Mouse (Mus musculus): Measurements from ENCODE around the gene Pex14. TPM values are rescaled to one million over a fixed set of nuclear protein-coding genes. Genes with fewer than 3 reads are reported as not detected.
A peak's percentile ranks its signal among the peaks of the same experiment; 100 is the strongest.

Gene Pex14
- polyA plus RNA-seq, 1 experiment from 2014 or later = 43.7 TPM

GRCm38 (mm10) chr4:149081528-149081927 lies 18.1 kb downstream of the Pex14 start:
- Histone ChIP-seq H3K4me1 (ENCODE audit: insufficient read depth) (no peaks in the 10 kb centered on the region; the same call in 1 of the 2 replicates), H3K4me3 (ENCODE audit: low read depth, low read length) (no peak overlapping the region), H3K27me3 (ENCODE audit: insufficient read depth, low read length) (no peaks in the 10 kb centered on the region), H3K36me3 (ENCODE audit: insufficient read depth) (no peaks in the 10 kb centered on the region), H3K27ac (ENCODE audit: low read depth) (peak overlapping the region; percentile 52), H3K9ac (no peak overlapping the region), H3K4me2 (no peak overlapping the region), H3K9me3 (ENCODE audit: low read depth, low read length) (no peaks in the 10 kb centered on the region)
- DNase-seq (peak; percentile 62), ATAC-seq (ENCODE audit: insufficient read depth) (peak; percentile 77)
- 62% methylated on average over 17 of the region's 17 CpGs for WGBS
- TF ChIP-seq CTCF (IDR thresholded peaks at IDR 0.05; ENCODE audit: low read depth) = no peak

DNA sequence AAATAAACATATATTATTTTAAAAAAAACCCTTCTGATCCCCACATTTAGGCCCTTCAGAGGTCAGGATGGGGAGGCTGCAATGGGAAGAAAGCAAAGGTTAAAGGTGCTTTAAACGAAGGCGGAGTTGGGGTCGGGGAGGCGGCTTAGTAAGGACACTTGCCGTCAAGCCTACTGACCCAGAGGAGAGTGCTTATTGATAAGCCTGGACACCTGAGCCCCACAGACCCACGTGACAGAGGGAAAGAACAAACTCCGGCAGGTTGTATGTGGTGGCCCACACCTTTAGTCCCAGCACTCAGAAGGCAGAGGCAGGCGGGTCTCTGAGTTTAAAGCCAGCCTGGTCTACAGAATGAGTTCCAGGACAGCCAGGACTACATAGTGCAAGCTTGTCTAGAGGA lies 19.6 kb downstream of the Pex14 start:
- ATAC-seq (ENCODE audit: insufficient read depth) = no peak

GRCm38 (mm10) chr4:149079629-149080028 lies 20.0 kb downstream of the Pex14 start:
- no peak overlapping the region for H3K27ac ChIP-seq (ENCODE audit: low read depth)
- no peak overlapping the region for H3K4me2 ChIP-seq
- ATAC-seq (ENCODE audit: insufficient read depth) (no peak), DNase-seq (no peak)
- no peak overlapping the region for H3K9ac ChIP-seq
- no peaks in the 10 kb centered on the region for H3K27me3 ChIP-seq (ENCODE audit: insufficient read depth, low read length)
- no peaks in the 10 kb centered on the region for H3K9me3 ChIP-seq (ENCODE audit: low read depth, low read length)
- 61% methylated on average over 6 of the region's 6 CpGs for WGBS
- peaks cover 2% of the 10 kb centered on the region; the same call in 1 of the 2 replicates for H3K4me1 ChIP-seq (ENCODE audit: insufficient read depth)
- H3K4me3 ChIP-seq (ENCODE audit: low read depth, low read length) = no peak overlapping the region
- peaks cover 11% of the 10 kb centered on the region; the same call in 1 of the 2 replicates for H3K36me3 ChIP-seq (ENCODE audit: insufficient read depth)
- no peak for TF ChIP-seq CTCF (IDR thresholded peaks at IDR 0.05; ENCODE audit: low read depth)

More for the DNA sequence above, 19.6 kb downstream of the Pex14 start:
- Histone ChIP-seq H3K4me2 (no peak overlapping the region), H3K9me3 (ENCODE audit: low read depth, low read length) (no peaks in the 10 kb centered on the region), H3K27me3 (ENCODE audit: insufficient read depth, low read length) (no peaks in the 10 kb centered on the region), H3K4me3 (ENCODE audit: low read depth, low read length) (no peak overlapping the region), H3K9ac (no peak overlapping the region), H3K4me1 (ENCODE audit: insufficient read depth) (peaks cover 2% of the 10 kb centered on the region; the same call in 1 of the 2 replicates), H3K27ac (ENCODE audit: low read depth) (no peak overlapping the region), H3K36me3 (ENCODE audit: insufficient read depth) (peaks cover 6% of the 10 kb centered on the region; the same call in 1 of the 2 replicates)
- 71% methylated on average over 8 of the region's 8 CpGs for WGBS
- TF ChIP-seq CTCF (IDR thresholded peaks at IDR 0.05; ENCODE audit: low read depth) = no peak
- DNase-seq = no peak

DNA sequence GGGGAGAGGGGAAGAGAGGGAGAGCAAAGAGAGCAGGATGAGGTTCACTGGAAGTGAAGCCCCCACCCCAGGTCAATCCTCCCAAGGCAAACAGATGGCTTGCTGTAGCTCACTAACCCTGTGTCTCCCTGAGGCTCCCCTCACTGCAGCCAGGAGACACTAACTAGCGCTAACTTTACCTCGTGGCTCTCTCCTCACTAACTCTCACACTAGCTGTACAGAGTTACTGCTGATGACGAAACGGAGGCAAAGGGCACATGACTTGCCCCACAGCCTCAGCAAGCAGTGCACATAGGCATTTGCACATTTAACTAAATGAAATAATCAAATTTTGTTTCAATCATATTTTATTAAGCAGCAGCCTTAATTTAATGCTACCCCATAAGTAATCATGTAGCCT lies 21.4 kb downstream of the Pex14 start:
- Histone ChIP-seq H3K4me3 (ENCODE audit: low read depth, low read length) (no peak overlapping the region), H3K27ac (ENCODE audit: low read depth) (no peak overlapping the region), H3K9me3 (ENCODE audit: low read depth, low read length) (no peaks in the 10 kb centered on the region), H3K9ac (no peak overlapping the region), H3K36me3 (ENCODE audit: insufficient read depth) (peaks cover 14% of the 10 kb centered on the region; the same call in 1 of the 2 replicates), H3K4me1 (ENCODE audit: insufficient read depth) (peaks cover 2% of the 10 kb centered on the region; the same call in 1 of the 2 replicates), H3K4me2 (no peak overlapping the region), H3K27me3 (ENCODE audit: insufficient read depth, low read length) (no peaks in the 10 kb centered on the region)
- ATAC-seq (ENCODE audit: insufficient read depth) = no peak
- DNase-seq = no peak
- WGBS = 47% methylated on average over 4 of the region's 4 CpGs
- TF ChIP-seq CTCF (IDR thresholded peaks at IDR 0.05; ENCODE audit: low read depth) = no peak

DNA sequence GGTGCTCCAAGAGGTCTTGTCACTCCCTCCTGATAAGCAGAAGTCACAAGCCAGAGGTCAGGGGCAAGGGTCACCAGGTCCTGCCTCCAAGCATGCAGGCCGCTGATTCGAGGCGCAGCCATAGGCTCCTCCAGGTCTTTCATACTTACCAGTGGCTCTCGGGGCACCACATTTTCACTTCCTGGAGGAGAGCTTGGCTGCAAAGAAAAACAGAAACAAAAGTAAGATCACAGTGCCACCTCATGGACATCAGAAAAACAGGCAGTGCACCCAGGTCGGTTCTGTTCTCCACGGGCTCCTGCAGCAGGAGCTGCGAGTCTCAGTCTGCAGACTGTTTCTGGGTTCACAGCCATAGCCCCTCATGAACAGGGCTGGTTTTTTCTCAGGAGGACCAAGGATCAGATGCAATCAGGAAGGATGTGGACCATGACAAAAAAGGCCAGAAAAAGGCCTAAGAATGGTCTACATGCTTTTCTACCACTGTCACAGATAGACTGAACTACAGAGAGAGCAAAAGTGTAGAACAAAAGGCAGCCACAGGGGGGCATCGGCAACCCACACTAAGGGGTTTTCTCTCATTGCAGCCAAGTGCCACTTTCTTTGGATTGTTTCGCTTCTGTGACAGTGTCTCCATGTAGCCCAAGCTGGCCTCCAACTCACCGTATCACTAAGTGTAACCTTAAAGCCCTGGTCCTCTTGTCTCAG lies 23.7 kb downstream of the Pex14 start:
- Histone ChIP-seq H3K36me3 (ENCODE audit: insufficient read depth) (peaks cover 22% of the 10 kb centered on the region), H3K9me3 (ENCODE audit: low read depth, low read length) (no peaks in the 10 kb centered on the region), H3K9ac (no peak overlapping the region), H3K27me3 (ENCODE audit: insufficient read depth, low read length) (no peaks in the 10 kb centered on the region), H3K4me2 (no peak overlapping the region), H3K27ac (ENCODE audit: low read depth) (0 out of 2 replicates have a peak overlapping the region, but pooled peaks have one; percentile 3), H3K4me1 (ENCODE audit: insufficient read depth) (0 out of 2 replicates have a peak, but pooled peaks cover 2% of the 10 kb centered on the region), H3K4me3 (ENCODE audit: low read depth, low read length) (no peak overlapping the region)
- DNase-seq = peak; percentile 88
- TF ChIP-seq CTCF (IDR thresholded peaks at IDR 0.05; ENCODE audit: low read depth) = peak; percentile 55
- peak; percentile 53 for ATAC-seq (ENCODE audit: insufficient read depth)
- 19% methylated on average over 10 of the region's 10 CpGs for WGBS

GRCm38 (mm10) chr4:149075073-149075472 lies 24.6 kb downstream of the Pex14 start:
- ATAC-seq (ENCODE audit: insufficient read depth) (peak; percentile 53; the same call in 1 of the 2 replicates), DNase-seq (peak; percentile 39)
- H3K27me3 ChIP-seq (ENCODE audit: insufficient read depth, low read length) = no peaks in the 10 kb centered on the region
- H3K4me3 ChIP-seq (ENCODE audit: low read depth, low read length) = no peak overlapping the region
- no peak for TF ChIP-seq CTCF (IDR thresholded peaks at IDR 0.05; ENCODE audit: low read depth)
- peak overlapping the region; percentile 50 for H3K27ac ChIP-seq (ENCODE audit: low read depth)
- no peak overlapping the region for H3K9ac ChIP-seq
- WGBS = 81% methylated on average over 13 of the region's 13 CpGs
- H3K36me3 ChIP-seq (ENCODE audit: insufficient read depth) = peaks cover 22% of the 10 kb centered on the region
- H3K9me3 ChIP-seq (ENCODE audit: low read depth, low read length) = no peaks in the 10 kb centered on the region
- 0 out of 2 replicates have a peak, but pooled peaks cover 2% of the 10 kb centered on the region for H3K4me1 ChIP-seq (ENCODE audit: insufficient read depth)
- no peak overlapping the region for H3K4me2 ChIP-seq

Measured in lung, embryonic 14.5 days (tissue).